Mouse (Mus musculus) macrophage (primary cell): Measurements from ENCODE around the gene Foxg1. TPM values are rescaled to one million over a fixed set of nuclear protein-coding genes. Genes with fewer than 3 reads are reported as not detected.

Experiments used
- H3K27ac ChIP-seq: fragments of 350-480 bp; formaldehyde crosslinking; 2 replicates; pipeline ENCODE4 v1.9.0; 2021
- H3K36me3 ChIP-seq: fragments of 350-480 bp; formaldehyde crosslinking; 2 replicates; pipeline ENCODE4 v1.9.0; 2021; ENCODE audit errors: inconsistent target
- H3K4me3 ChIP-seq: fragments of 350-480 bp; formaldehyde crosslinking; 2 replicates; pipeline ENCODE4 v1.9.0; 2021; ENCODE audit errors: inconsistent target
- H3K79me2 ChIP-seq: fragments of 350-480 bp; formaldehyde crosslinking; 2 replicates; pipeline ENCODE4 v1.9.0; 2021; ENCODE audit errors: inconsistent target
- WGBS: methylation state at CpG from one replicate; pipeline ENCODE4 v1.1.7; 2026; ENCODE audit warnings: inconsistent platforms; ENCODE audit not compliant: missing documents; 5-methylcytosine and 5-hydroxymethylcytosine counted together
- polyA plus RNA-seq: library from polyadenylated mRNA; stranded (reverse); fragments of 250-400 nt; gene quantifications from 3 replicates; pipeline ENCODE4 v1.2.4, GENCODE M21; 2018; ENCODE audit warnings: inconsistent platforms

Gene Foxg1
- polyA plus RNA-seq, 1 experiment from 2014 or later: not detected

GRCm38 (mm10) chr12:49381031-49381525, 1.4 kb upstream of the Foxg1 start:
- H3K27ac ChIP-seq: no peak overlapping the region

GRCm38 (mm10) chr12:49381721-49382365, 617 bp upstream of the Foxg1 start:
- Histone ChIP-seq H3K4me3 (no peak overlapping the region), H3K27ac (no peak overlapping the region)
- WGBS: 6% methylated on average over 19 of the region's 19 CpGs

More at GRCm38 (mm10) chr12:49381031-49381525, 1.4 kb upstream of the Foxg1 start:
- Histone ChIP-seq H3K79me2 (no peaks in the 10 kb centered on the region), H3K36me3 (no peaks in the 10 kb centered on the region), H3K4me3 (no peak overlapping the region)
- WGBS: 3% methylated on average over 4 of the region's 4 CpGs

GRCm38 (mm10) chr12:49383521-49384133, 1.2 kb downstream of the Foxg1 start:
- no peak overlapping the region for H3K27ac ChIP-seq
- 2% methylated on average over 56 of the region's 67 CpGs for WGBS
- no peaks in the 10 kb centered on the region for H3K79me2 ChIP-seq
- H3K4me3 ChIP-seq: no peak overlapping the region
- no peaks in the 10 kb centered on the region for H3K36me3 ChIP-seq

More at GRCm38 (mm10) chr12:49381721-49382365, 617 bp upstream of the Foxg1 start:
- Histone ChIP-seq H3K36me3 (no peaks in the 10 kb centered on the region), H3K79me2 (no peaks in the 10 kb centered on the region)

- Histone ChIP-seq H3K4me3 (no peak overlapping the region), H3K36me3 (no peaks in the 10 kb centered on the region), H3K27ac (no peak overlapping the region), H3K79me2 (no peaks in the 10 kb centered on the region)
- 7% methylated on average over 43 of the region's 66 CpGs for WGBS
Measured at GRCm38 (mm10) chr12:49384295-49384875, 1.9 kb downstream of the Foxg1 start.

GRCm38 (mm10) chr12:49384876-49385630, 2.6 kb downstream of the Foxg1 start, which contains the start of gene Gm43517:
Gm43517 (plus strand) TSS chr12:49385174.
- Histone ChIP-seq H3K79me2 (no peaks in the 10 kb centered on the region), H3K4me3 (no peak within 1 kb of the TSS), H3K36me3 (no peaks in the 10 kb centered on the region), H3K27ac (no peak within 1 kb of the TSS)
- 8% methylated on average over 67 of the region's 75 CpGs for WGBS

GRCm38 (mm10) chr12:49385631-49385990, 3.2 kb downstream of the Foxg1 start:
- Histone ChIP-seq H3K27ac (no peak overlapping the region), H3K4me3 (no peak overlapping the region), H3K79me2 (no peaks in the 10 kb centered on the region), H3K36me3 (no peaks in the 10 kb centered on the region)
- WGBS: 14% methylated on average over 23 of the region's 23 CpGs

- H3K27ac ChIP-seq: no peak overlapping the region
- no peaks in the 10 kb centered on the region for H3K36me3 ChIP-seq
- H3K79me2 ChIP-seq: no peaks in the 10 kb centered on the region
- no peak overlapping the region for H3K4me3 ChIP-seq
- 22% methylated on average over 10 of the region's 10 CpGs for WGBS
Measured at GRCm38 (mm10) chr12:49386081-49386805, 3.8 kb downstream of the Foxg1 start.

- Histone ChIP-seq H3K27ac (no peak overlapping the region), H3K4me3 (no peak overlapping the region), H3K36me3 (no peaks in the 10 kb centered on the region), H3K79me2 (no peaks in the 10 kb centered on the region)
- 33% methylated on average over 2 of the region's 2 CpGs for WGBS
Measured at GRCm38 (mm10) chr12:49387856-49388598, 5.6 kb downstream of the Foxg1 start.

GRCm38 (mm10) chr12:49389666-49390065, 7.2 kb downstream of the Foxg1 start:
- no peak overlapping the region for H3K27ac ChIP-seq

GRCm38 (mm10) chr12:49390257-49390656, 7.8 kb downstream of the Foxg1 start:
- Histone ChIP-seq H3K27ac (no peak overlapping the region), H3K36me3 (no peaks in the 10 kb centered on the region), H3K4me3 (no peak overlapping the region), H3K79me2 (no peaks in the 10 kb centered on the region)
- WGBS: 13% methylated on average over 12 of the region's 13 CpGs

More at GRCm38 (mm10) chr12:49389666-49390065, 7.2 kb downstream of the Foxg1 start:
- no peaks in the 10 kb centered on the region for H3K36me3 ChIP-seq
- H3K79me2 ChIP-seq: no peaks in the 10 kb centered on the region
- WGBS: 9% methylated on average over 5 of the region's 5 CpGs
- H3K4me3 ChIP-seq: no peak overlapping the region

GRCm38 (mm10) chr12:49390926-49391304, 8.5 kb downstream of the Foxg1 start:
- WGBS: 14% methylated on average over 9 of the region's 9 CpGs

GRCm38 (mm10) chr12:49391305-49392040, 9.0 kb downstream of the Foxg1 start:
- Histone ChIP-seq H3K79me2 (no peaks in the 10 kb centered on the region), H3K36me3 (no peaks in the 10 kb centered on the region), H3K4me3 (no peak overlapping the region), H3K27ac (no peak overlapping the region)
- WGBS: 3% methylated on average over 42 of the region's 42 CpGs

More at GRCm38 (mm10) chr12:49390926-49391304, 8.5 kb downstream of the Foxg1 start:
- Histone ChIP-seq H3K4me3 (no peak overlapping the region), H3K36me3 (no peaks in the 10 kb centered on the region), H3K79me2 (no peaks in the 10 kb centered on the region), H3K27ac (no peak overlapping the region)

GRCm38 (mm10) chr12:49392041-49392390, 9.6 kb downstream of the Foxg1 start:
- Histone ChIP-seq H3K27ac (no peak overlapping the region), H3K79me2 (no peaks in the 10 kb centered on the region), H3K4me3 (no peak overlapping the region), H3K36me3 (no peaks in the 10 kb centered on the region)
- WGBS: 8% methylated on average over 10 of the region's 10 CpGs
